Mouse (Mus musculus): Measurements from ENCODE around the gene Atp2b1. TPM values are rescaled to one million over a fixed set of nuclear protein-coding genes. Genes with fewer than 3 reads are reported as not detected.

Gene Atp2b1
- total RNA-seq (2023), result 100 to 1,000 TPM; 142 to 179 TPM

DNA sequence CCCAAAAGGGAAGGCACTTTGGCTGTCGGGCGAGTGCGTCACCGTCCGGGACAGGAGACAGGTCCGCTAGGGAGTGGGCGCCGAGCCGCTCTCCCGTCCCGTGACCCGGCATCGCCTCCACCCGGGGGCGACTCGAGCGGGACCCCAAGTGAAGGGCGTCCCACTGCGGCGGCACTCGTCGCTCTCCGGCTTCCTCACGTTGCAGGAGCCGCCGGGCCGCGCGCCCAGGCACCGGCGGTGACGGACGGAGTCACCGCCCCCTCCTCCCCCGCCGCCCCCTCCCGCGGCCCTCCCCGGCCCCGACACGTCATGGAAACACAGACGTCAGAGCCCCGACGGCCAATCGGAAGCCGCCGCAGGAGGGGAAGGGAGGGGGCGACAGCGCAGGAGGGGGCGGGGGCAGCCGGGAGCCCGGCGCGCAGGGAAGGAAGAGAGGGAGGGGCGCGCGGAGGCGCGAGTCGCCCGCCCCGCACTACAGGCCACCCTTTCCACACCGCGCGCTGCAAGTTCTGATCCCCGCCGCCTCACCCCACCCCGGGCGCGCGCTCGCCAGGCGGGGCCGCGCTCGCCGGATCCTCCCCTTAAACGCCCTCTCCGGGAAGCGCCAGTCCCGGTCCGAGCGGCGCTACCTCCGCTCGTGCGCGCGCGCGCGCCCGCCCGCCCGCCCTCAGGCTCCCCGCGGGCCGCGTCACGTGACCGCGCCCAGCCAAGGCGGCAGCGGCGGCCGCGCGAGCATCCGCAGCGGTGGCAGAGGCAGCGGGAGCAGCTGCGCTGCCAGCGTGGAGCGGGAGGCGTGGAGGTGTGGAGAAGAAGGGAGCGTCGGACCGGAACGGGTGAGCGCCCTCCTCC lies at the start of gene Atp2b1:
Atp2b1 (plus strand) TSS at position 446 of the 849 bp plus-strand sequence.

Other genes starting within 250 kb of the Atp2b1 start
- 10 to 100 TPM; 22.9 to 27.4 TPM for gene Poc1b, start 192.6 kb downstream of the Atp2b1 start, total RNA-seq (2023)
- gene Galnt4, start 193.8 kb downstream of the Atp2b1 start, total RNA-seq (2023), result 10 to 100 TPM; 17.8 to 18.3 TPM
- gene Phxr2, start 211.9 kb downstream of the Atp2b1 start, total RNA-seq (2023), result under 1 TPM in 1 of 2 experiments, not detected in 1; 0.64 TPM